Mouse (Mus musculus) heart, postnatal 25 days (tissue): ENCODE results near the gene Fhit. TPM values are rescaled to one million over a fixed set of nuclear protein-coding genes. Genes with fewer than 3 reads are reported as not detected.

Experiments used
- DNase-seq: peaks from one replicate; pipeline ENCODE4 v3.0.0; 2022; ENCODE audit warnings: low spot score
- intact Hi-C: fragments of 180-260 bp; cut with DNase I; formaldehyde crosslinking; loops from one replicate; pipeline ENCODE4 v1.15.1; 2025
- total RNA-seq, 2 experiments: library from RNA; stranded (reverse); gene quantifications; 2 replicates each; pipeline ENCODE4 v1.2.3; 2021

Fhit gene
- total RNA-seq, 2 experiments from 2014 or later: 2.9 to 4.0 TPM

DNA sequence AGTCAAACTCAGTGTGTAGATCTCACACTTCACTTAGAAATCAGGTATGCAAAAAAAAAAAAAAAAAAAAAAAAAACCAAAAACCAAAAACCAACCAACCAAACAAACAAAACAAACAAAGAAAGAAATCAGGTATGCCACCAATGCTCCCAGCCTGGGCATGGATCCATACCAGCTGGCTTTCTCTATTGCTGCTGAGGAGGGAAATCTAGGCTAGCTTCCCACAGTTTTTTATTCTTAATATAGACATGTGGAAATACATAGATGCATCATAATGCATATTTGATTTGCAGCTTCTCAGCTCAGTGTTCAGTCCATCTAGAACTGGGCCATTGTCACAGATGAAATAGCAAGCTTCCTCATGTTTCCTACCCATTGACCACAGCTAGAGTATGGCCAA lies 439.3 kb downstream of the Fhit start:
- no peak for DNase-seq
- intact Hi-C loops: no loop called here

DNA sequence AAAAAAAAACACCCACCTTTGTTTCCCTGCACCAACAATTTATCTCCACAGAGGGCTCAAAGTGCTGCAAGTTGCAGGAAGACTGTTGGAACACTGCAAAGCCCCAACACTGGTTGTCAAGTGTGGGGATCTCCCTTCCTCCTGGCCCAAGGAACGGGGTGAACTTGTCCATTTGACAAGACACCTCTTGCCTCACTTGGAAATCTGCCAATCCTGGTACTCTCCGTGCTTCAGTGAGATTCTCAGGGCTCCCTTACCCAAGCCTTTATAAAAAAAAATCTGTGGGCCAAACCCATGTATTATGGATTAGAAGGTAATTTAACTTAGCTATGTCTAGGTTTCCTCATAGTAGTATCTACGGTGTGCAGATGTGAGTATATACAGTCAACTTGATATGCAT lies 448.9 kb downstream of the Fhit start:
- no peak for DNase-seq
- intact Hi-C loops: no loop called here

GRCm38 (mm10) chr14:10712522-10712881 lies 449.3 kb downstream of the Fhit start:
- DNase-seq: no peak
- intact Hi-C loops: no loop called here

DNA sequence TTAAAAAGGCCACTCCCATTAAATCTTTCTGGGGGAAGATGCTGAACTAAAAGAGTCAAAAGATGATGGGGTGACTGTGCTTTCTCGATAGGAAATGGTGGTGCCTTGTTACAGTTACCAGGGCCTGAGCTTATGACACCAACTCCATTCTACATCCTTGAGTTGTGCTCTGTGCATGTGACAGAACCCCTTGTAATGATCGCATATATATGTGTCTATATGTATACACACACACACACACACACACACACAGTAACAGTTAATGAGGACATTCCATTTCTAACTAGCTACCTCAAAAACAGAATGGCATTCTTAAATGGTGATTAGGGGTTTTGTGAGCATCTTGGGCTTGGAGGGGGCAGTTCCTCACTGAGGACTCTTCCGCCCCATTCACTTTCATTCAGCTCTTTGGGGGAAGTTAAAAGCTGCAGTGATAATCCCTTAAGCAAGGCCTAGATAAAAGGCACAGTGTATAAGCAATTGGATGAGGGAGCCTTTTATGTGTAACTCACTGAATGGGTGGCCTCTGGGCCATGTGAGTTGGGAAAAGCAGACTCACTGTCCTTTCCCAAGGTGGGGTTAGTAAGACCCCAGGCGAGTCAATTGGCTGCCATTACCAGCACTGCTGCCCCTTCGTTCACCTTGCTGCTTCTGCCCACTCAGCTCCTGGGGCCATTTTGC lies 449.9 kb downstream of the Fhit start:
- no peak for DNase-seq
- intact Hi-C loops: no loop called here

DNA sequence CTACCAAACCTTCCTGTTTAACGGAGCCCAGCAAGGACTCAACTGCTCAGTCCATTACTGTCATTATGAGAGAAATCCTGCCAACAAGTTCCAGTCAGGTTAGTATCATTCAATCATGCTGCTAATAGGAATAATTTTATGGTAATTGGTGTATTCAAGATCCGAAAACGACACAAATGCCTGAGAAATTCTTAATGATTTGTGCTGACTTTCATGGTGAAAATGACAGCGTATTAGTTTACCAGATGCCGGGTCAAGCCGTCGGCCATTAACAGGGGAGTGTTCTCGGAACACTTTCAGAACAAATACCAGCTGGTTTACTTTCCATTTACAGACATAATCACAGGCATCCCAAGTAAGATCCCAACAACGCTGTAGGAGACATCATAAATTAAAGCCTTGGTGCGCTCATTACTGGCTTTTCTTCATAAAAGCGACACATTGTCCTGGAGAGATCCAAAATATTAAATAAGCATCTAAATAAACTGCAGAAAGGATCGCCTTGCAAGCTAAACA lies 451.0 kb downstream of the Fhit start:
- intact Hi-C loops: no loop called here
- no peak for DNase-seq

- no peak for DNase-seq
- intact Hi-C loops: no loop called here
Measured at GRCm38 (mm10) chr14:10701707-10702106, 460.1 kb downstream of the Fhit start.

- intact Hi-C loops: no loop called here
- no peak for DNase-seq
Measured at GRCm38 (mm10) chr14:10680041-10680440, 481.8 kb downstream of the Fhit start.

- intact Hi-C loops: loop anchor here (5.0 kb wide), 1 partner anchor 427 kb away; no protein-coding TSS in a partner anchor
- no peak for DNase-seq
Measured at GRCm38 (mm10) chr14:10679638-10680037, 482.2 kb downstream of the Fhit start.

GRCm38 (mm10) chr14:10677627-10678026 lies 484.2 kb downstream of the Fhit start:
- peak; percentile 7 for DNase-seq
- intact Hi-C loops: loop anchor here (5.0 kb wide), 1 partner anchor 425 kb away; no protein-coding TSS in a partner anchor

DNA sequence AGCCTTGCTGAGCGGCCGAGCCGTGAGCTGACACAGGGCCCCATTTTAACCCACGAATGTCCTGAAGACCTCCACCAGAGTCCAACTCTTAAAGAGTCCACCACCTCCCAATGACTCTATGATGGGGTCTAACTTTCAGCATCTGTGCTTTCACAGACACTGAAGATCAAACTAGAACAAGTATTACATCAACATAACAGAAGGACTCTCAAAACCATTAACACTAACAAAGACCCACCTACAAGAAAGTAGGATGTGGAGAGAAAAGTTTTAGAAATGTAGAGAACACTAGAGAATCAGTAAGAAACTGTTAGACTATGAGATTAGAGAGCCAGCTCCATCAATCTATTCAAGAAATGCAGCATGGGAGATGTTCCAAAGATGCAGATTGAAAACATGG lies 501.6 kb downstream of the Fhit start:
- intact Hi-C loops: no loop called here
- no peak for DNase-seq

DNA sequence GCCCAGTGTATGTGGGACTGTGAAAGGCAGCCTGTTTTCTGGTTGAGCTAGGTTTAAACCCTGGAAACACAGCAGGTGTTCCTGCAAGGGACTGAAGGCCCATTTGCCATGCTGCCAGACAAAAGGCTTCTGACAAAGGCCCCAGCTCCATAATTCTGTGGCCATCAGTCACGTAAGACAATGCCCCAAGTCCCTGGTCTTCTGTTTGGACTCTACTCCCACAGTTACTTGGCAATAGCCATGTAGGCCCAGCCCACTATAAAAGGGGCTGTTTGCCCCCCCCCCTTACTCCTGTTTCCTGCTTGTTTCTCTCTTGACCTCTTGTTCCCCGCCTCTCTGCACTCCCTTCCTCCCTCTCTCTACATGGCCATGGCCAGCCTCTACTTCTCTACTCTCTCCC lies 502.5 kb downstream of the Fhit start:
- intact Hi-C loops: no loop called here
- DNase-seq: no peak

DNA sequence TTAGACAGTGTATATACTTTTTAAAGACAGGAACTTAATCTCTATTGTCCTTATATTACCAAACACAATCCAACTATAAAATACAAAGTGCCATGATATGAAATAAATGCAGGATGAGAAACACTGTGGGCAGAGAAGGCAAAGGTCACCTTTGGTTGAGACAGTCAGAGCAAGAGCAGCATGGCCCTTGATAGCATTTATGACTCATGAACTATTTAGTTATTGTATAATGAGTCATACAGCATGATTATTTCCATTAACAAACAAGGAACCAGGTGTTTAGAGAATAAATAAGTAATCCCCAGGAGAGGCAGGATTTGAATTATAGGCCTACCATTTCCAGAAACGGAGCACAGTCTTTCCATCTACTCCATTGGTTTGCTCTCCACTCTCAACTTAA lies 503.6 kb downstream of the Fhit start:
- intact Hi-C loops: no loop called here
- no peak for DNase-seq

GRCm38 (mm10) chr14:10657364-10657763 lies 504.5 kb downstream of the Fhit start:
- DNase-seq: no peak
- intact Hi-C loops: no loop called here

- intact Hi-C loops: no loop called here
- DNase-seq: peak; percentile 6
Measured at GRCm38 (mm10) chr14:10655842-10656241, 506.0 kb downstream of the Fhit start.

DNA sequence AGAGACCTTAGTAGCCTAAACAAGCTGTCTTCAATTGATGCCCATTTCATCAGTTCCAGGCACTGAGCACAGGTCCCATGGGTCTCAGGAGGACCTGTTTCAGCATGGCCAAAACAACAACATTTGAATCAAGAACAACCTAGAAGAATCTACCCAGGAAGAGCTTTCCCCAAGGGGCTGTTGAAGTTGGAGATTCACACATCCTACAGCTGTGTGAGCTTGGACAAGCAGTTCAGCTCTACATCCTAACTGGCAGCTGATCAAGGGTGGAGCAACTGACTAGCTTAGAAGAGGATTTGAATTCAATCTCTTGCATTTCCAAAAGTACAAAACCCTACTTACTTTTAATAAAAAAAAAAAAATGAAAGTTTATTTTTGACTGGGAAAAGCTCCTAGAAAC lies 514.0 kb downstream of the Fhit start:
- peak; percentile 2 for DNase-seq
- intact Hi-C loops: no loop called here

- DNase-seq: no peak
- intact Hi-C loops: no loop called here
Measured at GRCm38 (mm10) chr14:10631783-10632182, 530.1 kb downstream of the Fhit start.

- no peak for DNase-seq
- intact Hi-C loops: no loop called here
Measured at GRCm38 (mm10) chr14:10630831-10631360, 530.9 kb downstream of the Fhit start.

GRCm38 (mm10) chr14:10593467-10593866 lies 568.4 kb downstream of the Fhit start:
- intact Hi-C loops: no loop called here
- DNase-seq: no peak

DNA sequence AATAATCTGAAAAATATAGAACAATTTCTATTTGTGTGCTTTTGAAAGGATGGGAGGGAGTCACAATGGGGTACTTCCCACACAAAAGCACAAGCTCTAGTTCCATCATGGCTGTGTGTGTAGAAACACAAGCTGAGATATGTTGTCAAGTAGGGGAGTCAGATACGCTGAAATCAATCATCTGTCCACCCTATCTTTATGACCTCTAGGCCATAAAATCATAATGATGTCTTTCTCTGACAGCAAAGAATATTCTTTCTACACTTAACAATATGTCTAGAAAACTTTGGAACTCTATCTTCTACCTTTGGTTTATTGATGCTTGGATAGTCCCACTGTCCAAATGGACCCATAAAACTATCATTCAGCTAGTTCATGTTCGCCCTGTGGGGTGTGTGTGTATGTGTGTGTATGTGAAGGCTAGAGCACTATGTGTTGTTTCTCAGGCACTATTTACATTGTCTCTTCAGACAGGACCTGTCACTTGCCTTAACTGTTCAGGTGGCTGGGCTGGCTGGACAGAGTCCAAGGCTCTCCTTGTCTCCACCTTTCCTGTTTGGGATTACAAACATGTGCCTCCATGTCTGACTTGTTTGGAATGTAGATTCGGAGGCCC lies 592.8 kb downstream of the Fhit start:
- intact Hi-C loops: no loop called here
- DNase-seq: no peak

DNA sequence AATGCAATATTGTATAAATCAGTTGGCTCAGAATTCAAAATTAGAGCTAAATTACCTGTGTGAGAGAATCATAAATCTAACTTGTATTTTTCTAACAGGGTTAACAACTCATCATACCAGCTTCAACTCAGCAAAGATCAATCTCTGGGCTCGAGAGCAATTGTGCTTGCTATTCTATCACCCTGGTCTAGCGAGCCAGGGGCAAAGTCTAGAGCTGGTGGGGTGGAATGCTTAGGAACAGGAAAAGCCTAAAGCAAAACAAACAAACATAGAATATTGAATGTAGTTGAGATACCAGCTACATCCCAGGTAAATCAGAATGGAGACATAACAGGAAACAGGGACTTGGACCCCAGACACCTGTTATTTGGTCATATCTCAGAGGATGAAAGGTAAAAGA lies 594.1 kb downstream of the Fhit start:
- intact Hi-C loops: no loop called here
- DNase-seq: no peak

- DNase-seq: no peak
- intact Hi-C loops: no loop called here
Measured at GRCm38 (mm10) chr14:10554755-10555154, 607.1 kb downstream of the Fhit start.
